Mouse (Mus musculus): ENCODE data around the gene Prickle2. TPM values are rescaled to one million over a fixed set of nuclear protein-coding genes. Genes with fewer than 3 reads are reported as not detected.

Gene Prickle2
- total and polyA plus RNA-seq, 2 experiments from 2014 or later: 10.9 to 27.4 TPM

GRCm38 (mm10) chr6:92478612-92479011 is 227.3 kb downstream of the Prickle2 start:
- peak; percentile 43 for TF ChIP-seq CTCF (IDR thresholded peaks at IDR 0.05)
- H3K27ac ChIP-seq (ENCODE audit: low read depth, low read length): no peak overlapping the region
- DNase-seq (ENCODE audit: low spot score) (peak; percentile 44), ATAC-seq (ENCODE audit: low FRiP score) (no peak)
- H3K4me1 ChIP-seq (ENCODE audit: insufficient read depth, low read length): 0 out of 2 replicates have a peak, but pooled peaks cover 5% of the 10 kb centered on the region
- H3K4me2 ChIP-seq (ENCODE audit: low read depth, low read length, poor library complexity, severe bottlenecking): peak overlapping the region; percentile 63
- no peaks in the 10 kb centered on the region for H3K9me3 ChIP-seq (ENCODE audit: low read length)
- peak overlapping the region; percentile 29; the same call in 1 of the 2 replicates for H3K9ac ChIP-seq (replicated peaks; ENCODE audit: low read length, poor library complexity, severe bottlenecking)
- 65% methylated on average over 1 of the region's 1 CpGs for WGBS
- H3K4me3 ChIP-seq (ENCODE audit: low read depth, low read length): peak overlapping the region; percentile 51
- H3K36me3 ChIP-seq (ENCODE audit: insufficient read depth, low read length): no peaks in the 10 kb centered on the region
- no peaks in the 10 kb centered on the region for H3K27me3 ChIP-seq (ENCODE audit: insufficient read depth, low read length)

DNA sequence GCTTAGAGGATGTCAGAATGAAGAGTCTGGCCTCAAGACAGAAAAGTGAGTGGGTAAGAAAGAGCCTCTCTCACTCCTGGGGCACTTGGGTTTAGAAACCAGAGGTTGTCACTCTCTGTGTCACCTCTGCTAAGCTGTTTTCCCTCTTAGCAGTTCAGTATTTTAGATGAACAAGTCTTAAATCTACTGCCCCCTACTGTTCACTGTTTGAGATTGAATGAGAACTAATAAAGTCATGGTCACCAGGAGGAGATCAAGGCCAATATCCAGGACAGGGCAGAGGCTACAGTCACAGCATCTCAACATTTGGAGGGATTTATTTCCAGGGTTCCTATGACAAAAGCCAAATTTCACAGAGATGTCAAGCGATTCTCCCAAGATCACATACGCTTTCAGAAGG is 228.3 kb downstream of the Prickle2 start:
- Histone ChIP-seq H3K27ac (ENCODE audit: low read depth, low read length) (no peak overlapping the region), H3K36me3 (ENCODE audit: insufficient read depth, low read length) (no peaks in the 10 kb centered on the region), H3K9me3 (ENCODE audit: low read length) (no peaks in the 10 kb centered on the region), H3K4me2 (ENCODE audit: low read depth, low read length, poor library complexity, severe bottlenecking) (peak overlapping the region; percentile 63), H3K4me3 (ENCODE audit: low read depth, low read length) (no peak overlapping the region), H3K27me3 (ENCODE audit: insufficient read depth, low read length) (no peaks in the 10 kb centered on the region), H3K9ac (replicated peaks; ENCODE audit: low read length, poor library complexity, severe bottlenecking) (no peak overlapping the region), H3K4me1 (ENCODE audit: insufficient read depth, low read length) (peaks cover 11% of the 10 kb centered on the region; the same call in 1 of the 2 replicates)
- peak; percentile 79 for DNase-seq (ENCODE audit: low spot score)
- WGBS: 90% methylated on average over 2 of the region's 2 CpGs
- peak; percentile 69 for TF ChIP-seq CTCF (IDR thresholded peaks at IDR 0.05)
- no peak for ATAC-seq (ENCODE audit: low FRiP score)

DNA sequence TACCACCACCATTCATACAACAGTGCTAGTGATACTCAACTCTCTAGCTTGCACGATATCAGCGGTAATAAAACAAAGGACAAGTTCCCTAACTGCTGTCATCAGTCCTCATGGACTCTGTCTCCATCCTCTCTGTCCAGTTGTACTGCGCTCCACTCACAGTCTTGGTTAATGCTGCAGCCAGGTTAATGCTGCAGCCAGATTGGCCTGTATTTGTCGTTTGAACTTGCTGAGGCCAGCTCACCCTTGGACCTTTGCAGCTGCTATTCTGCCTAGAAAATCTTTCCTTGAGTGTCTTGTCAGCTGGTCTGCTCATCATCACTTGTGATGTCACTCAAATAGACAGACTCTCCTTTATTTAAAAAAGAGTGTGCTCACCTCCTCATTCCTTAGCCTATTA is 236.5 kb downstream of the Prickle2 start:
- Histone ChIP-seq H3K9ac (replicated peaks; ENCODE audit: low read length, poor library complexity, severe bottlenecking) (no peak overlapping the region), H3K27me3 (ENCODE audit: insufficient read depth, low read length) (no peaks in the 10 kb centered on the region), H3K9me3 (ENCODE audit: low read length) (no peaks in the 10 kb centered on the region), H3K36me3 (ENCODE audit: insufficient read depth, low read length) (no peaks in the 10 kb centered on the region), H3K27ac (ENCODE audit: low read depth, low read length) (no peak overlapping the region), H3K4me2 (ENCODE audit: low read depth, low read length, poor library complexity, severe bottlenecking) (no peak overlapping the region), H3K4me3 (ENCODE audit: low read depth, low read length) (no peak overlapping the region), H3K4me1 (ENCODE audit: insufficient read depth, low read length) (peaks cover 12% of the 10 kb centered on the region; the same call in 1 of the 2 replicates)
- DNase-seq (ENCODE audit: low spot score) (no peak), ATAC-seq (ENCODE audit: low FRiP score) (no peak)
- 76% methylated on average over 4 of the region's 4 CpGs for WGBS
- TF ChIP-seq CTCF (IDR thresholded peaks at IDR 0.05): no peak

GRCm38 (mm10) chr6:92468892-92469291 is 237.1 kb downstream of the Prickle2 start:
- no peak for DNase-seq (ENCODE audit: low spot score)
- Histone ChIP-seq H3K9me3 (ENCODE audit: low read length) (no peaks in the 10 kb centered on the region), H3K4me1 (ENCODE audit: insufficient read depth, low read length) (peaks cover 12% of the 10 kb centered on the region; the same call in 1 of the 2 replicates), H3K9ac (replicated peaks; ENCODE audit: low read length, poor library complexity, severe bottlenecking) (no peak overlapping the region), H3K4me2 (ENCODE audit: low read depth, low read length, poor library complexity, severe bottlenecking) (no peak overlapping the region), H3K27ac (ENCODE audit: low read depth, low read length) (no peak overlapping the region), H3K27me3 (ENCODE audit: insufficient read depth, low read length) (no peaks in the 10 kb centered on the region), H3K4me3 (ENCODE audit: low read depth, low read length) (no peak overlapping the region), H3K36me3 (ENCODE audit: insufficient read depth, low read length) (no peaks in the 10 kb centered on the region)
- no peak for TF ChIP-seq CTCF (IDR thresholded peaks at IDR 0.05)
- ATAC-seq (ENCODE audit: low FRiP score): no peak
- 80% methylated on average over 4 of the region's 4 CpGs for WGBS

DNA sequence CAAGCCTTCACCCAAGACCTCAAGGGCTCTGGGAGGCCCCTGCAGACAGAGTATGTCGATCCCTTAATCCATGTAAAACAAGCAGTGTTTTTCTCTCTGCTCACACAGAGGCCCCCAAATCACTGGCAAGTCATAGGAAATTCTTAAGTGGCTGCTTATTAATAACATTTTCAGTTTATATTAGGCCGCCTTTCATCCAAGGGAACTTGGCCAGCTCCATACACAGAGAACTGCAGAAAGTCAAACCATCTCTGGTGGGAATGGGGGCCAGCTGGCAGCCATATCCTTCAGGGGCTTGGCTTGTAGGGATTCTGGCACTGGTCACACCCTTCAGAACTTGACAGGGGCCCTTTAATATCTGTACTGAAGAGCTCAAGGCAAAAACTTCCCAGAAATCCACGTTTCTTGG is 237.6 kb downstream of the Prickle2 start:
- peaks cover 12% of the 10 kb centered on the region; the same call in 1 of the 2 replicates for H3K4me1 ChIP-seq (ENCODE audit: insufficient read depth, low read length)

GRCm38 (mm10) chr6:92467343-92467742 is 238.6 kb downstream of the Prickle2 start:
- Histone ChIP-seq H3K9me3 (ENCODE audit: low read length) (no peaks in the 10 kb centered on the region), H3K27me3 (ENCODE audit: insufficient read depth, low read length) (no peaks in the 10 kb centered on the region), H3K27ac (ENCODE audit: low read depth, low read length) (peak overlapping the region; percentile 47), H3K4me2 (ENCODE audit: low read depth, low read length, poor library complexity, severe bottlenecking) (no peak overlapping the region), H3K4me3 (ENCODE audit: low read depth, low read length) (no peak overlapping the region), H3K4me1 (ENCODE audit: insufficient read depth, low read length) (peaks cover 6% of the 10 kb centered on the region; the same call in 1 of the 2 replicates), H3K9ac (replicated peaks; ENCODE audit: low read length, poor library complexity, severe bottlenecking) (no peak overlapping the region), H3K36me3 (ENCODE audit: insufficient read depth, low read length) (no peaks in the 10 kb centered on the region)
- ATAC-seq (ENCODE audit: low FRiP score): peak; percentile 62
- peak; percentile 91 for DNase-seq (ENCODE audit: low spot score)
- WGBS: 18% methylated on average over 2 of the region's 2 CpGs
- no peak for TF ChIP-seq CTCF (IDR thresholded peaks at IDR 0.05)

More for the DNA sequence above, 237.6 kb downstream of the Prickle2 start:
- no peak overlapping the region for H3K4me3 ChIP-seq (ENCODE audit: low read depth, low read length)
- H3K9me3 ChIP-seq (ENCODE audit: low read length): no peaks in the 10 kb centered on the region
- no peak overlapping the region for H3K27ac ChIP-seq (ENCODE audit: low read depth, low read length)
- H3K27me3 ChIP-seq (ENCODE audit: insufficient read depth, low read length): no peaks in the 10 kb centered on the region
- H3K9ac ChIP-seq (replicated peaks; ENCODE audit: low read length, poor library complexity, severe bottlenecking): no peak overlapping the region
- ATAC-seq (ENCODE audit: low FRiP score): no peak
- no peak for DNase-seq (ENCODE audit: low spot score)
- 64% methylated on average over 3 of the region's 3 CpGs for WGBS
- H3K4me2 ChIP-seq (ENCODE audit: low read depth, low read length, poor library complexity, severe bottlenecking): no peak overlapping the region
- H3K36me3 ChIP-seq (ENCODE audit: insufficient read depth, low read length): no peaks in the 10 kb centered on the region
- TF ChIP-seq CTCF (IDR thresholded peaks at IDR 0.05): no peak
